In the genomic region with DNA sequence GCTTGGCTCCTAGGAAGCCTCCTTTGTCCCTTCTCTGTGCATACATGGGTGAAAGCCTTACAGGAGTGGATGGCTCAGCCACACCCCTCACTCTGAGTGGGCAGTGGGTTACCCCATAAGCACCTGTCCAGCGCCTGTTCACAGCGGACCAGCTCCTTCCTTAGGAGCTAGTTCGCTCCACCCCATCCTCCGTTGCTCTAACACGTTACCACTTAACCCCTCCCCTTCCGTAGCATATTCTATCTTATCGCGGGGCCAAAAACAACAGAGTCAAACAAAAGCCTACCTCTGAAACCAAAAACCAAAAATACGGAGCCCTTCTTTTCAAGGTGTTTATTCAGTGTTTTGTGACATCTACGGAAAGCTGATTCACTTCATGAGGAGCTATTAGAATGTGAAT, we compare ENCODE assay signal across 1 mouse cellular context.
TF ChIP-seq lines count a peak whose summit lies in the region.

No protein-coding gene starts in this region.

TF ChIP-seq in MEL, 35 proteins besides CTCF, POLR2A, EP300 and RAD21 (continued from another document):
- no peak for TF ChIP-seq RCOR1 (IDR thresholded peaks at IDR 0.05; ENCODE audit: low read depth, low read length)
- no peak for TF ChIP-seq ZNF384 (IDR thresholded peaks at IDR 0.05; ENCODE audit: low read depth, low read length)
- peak; percentile 70 for TF ChIP-seq SIN3A (IDR thresholded peaks at IDR 0.05; ENCODE audit: low read length)
- no peak for TF ChIP-seq ELF1 (IDR thresholded peaks at IDR 0.05; ENCODE audit: low read depth, low read length)
- no peak for TF ChIP-seq MAX (IDR thresholded peaks at IDR 0.05; ENCODE audit: low read length)
- no peak for TF ChIP-seq E2F4 (IDR thresholded peaks at IDR 0.05; ENCODE audit: borderline replicate concordance, low read depth, low read length)
